Comparison of ENCODE assay signal across 21 mouse cellular contexts in the genomic region with DNA sequence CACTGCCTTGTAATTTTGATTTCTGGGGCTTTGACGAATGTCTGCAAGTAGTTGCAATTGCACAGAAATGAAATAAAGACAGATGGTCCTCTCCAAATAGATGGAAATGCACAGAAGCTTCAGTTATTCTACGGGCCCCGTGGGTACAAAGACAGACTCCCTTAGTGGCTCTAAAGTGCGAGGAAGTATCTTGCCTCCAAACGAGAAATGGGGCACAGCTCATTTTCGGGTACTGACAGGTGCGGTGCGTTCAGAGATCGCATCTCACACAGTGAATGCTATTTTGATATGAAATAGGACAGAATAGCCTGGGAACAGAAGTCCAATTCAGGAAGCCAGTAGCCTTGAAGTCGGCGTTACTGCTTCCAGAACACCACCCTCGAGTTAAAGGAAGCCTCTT. TPM values are rescaled to one million over a fixed set of nuclear protein-coding genes. Genes with fewer than 3 reads are reported as not detected.
A peak's percentile ranks its signal among the peaks of the same experiment; 100 is the strongest.
DNase-seq lines count a peak whose midpoint lies in the region; ATAC-seq and TF ChIP-seq lines count a peak whose summit lies in the region.
"Had no signal": no experiment of that assay in that cellular context is flagged by ENCODE, and none has a peak within 500 bp of the region (broad histone marks: within the 10 kb centered on the region; RNA-seq: fewer than 3 reads in every experiment).

No protein-coding gene starts in this region.

- no peak overlapping the region for H3K4me3 ChIP-seq in layer of hippocampus, adult 2 months
- no peak overlapping the region for H3K4me3 ChIP-seq in stomach, postnatal 0 days (ENCODE audit: low read depth, low read length)
- H3K4me3 ChIP-seq: embryonic facial prominence, embryonic 12.5 days; intestine, embryonic 15.5 days; kidney, embryonic 15.5 days; neural tube, embryonic 13.5 days; stomach, embryonic 15.5 days had no signal

- H3K36me3 ChIP-seq in stomach, postnatal 0 days (ENCODE audit: control insufficient read depth, insufficient read depth, low read length) = no peaks in the 10 kb centered on the region
- H3K36me3 ChIP-seq: embryonic facial prominence, embryonic 12.5 days; intestine, embryonic 15.5 days; kidney, embryonic 15.5 days; neural tube, embryonic 13.5 days; stomach, embryonic 15.5 days had no signal

- no peaks in the 10 kb centered on the region for H3K27me3 ChIP-seq in stomach, postnatal 0 days (ENCODE audit: control insufficient read depth, insufficient read depth, low read length)
- H3K27me3 ChIP-seq: embryonic facial prominence, embryonic 12.5 days; intestine, embryonic 15.5 days; neural tube, embryonic 13.5 days; stomach, embryonic 15.5 days had no signal

- H3K27ac ChIP-seq in layer of hippocampus, adult 2 months = peak overlapping the region; percentile 63; the same call in 1 of the 2 replicates
- no peak overlapping the region for H3K27ac ChIP-seq in stomach, postnatal 0 days (replicated peaks)
- H3K27ac ChIP-seq: embryonic facial prominence, embryonic 12.5 days; hindbrain, embryonic 14.5 days; intestine, embryonic 15.5 days; kidney, embryonic 15.5 days; neural tube, embryonic 13.5 days; stomach, embryonic 15.5 days had no signal

- H3K4me2 ChIP-seq in stomach, postnatal 0 days (replicated peaks; ENCODE audit: low read depth) = no peak overlapping the region
- H3K4me2 ChIP-seq: embryonic facial prominence, embryonic 12.5 days; heart, embryonic 11.5 days; hindbrain, embryonic 14.5 days; intestine, embryonic 15.5 days; kidney, embryonic 15.5 days; neural tube, embryonic 13.5 days; stomach, embryonic 15.5 days had no signal

- TF ChIP-seq EP300 in stomach, postnatal 0 days (optimal IDR thresholded peaks at IDR 0.05) = no peak

- no peaks in the 10 kb centered on the region for H3K4me1 ChIP-seq in stomach, postnatal 0 days (replicated peaks; ENCODE audit: control insufficient read depth, insufficient read depth)
- H3K4me1 ChIP-seq: embryonic facial prominence, embryonic 12.5 days; intestine, embryonic 15.5 days; kidney, embryonic 15.5 days; neural tube, embryonic 13.5 days; stomach, embryonic 15.5 days had no signal

- no peak for TF ChIP-seq CTCF in layer of hippocampus, adult 2 months (conservative IDR thresholded peaks at IDR 0.05)
- TF ChIP-seq CTCF in stomach, postnatal 0 days (IDR thresholded peaks at IDR 0.05; ENCODE audit: low read depth) = no peak

- H3K9ac ChIP-seq in stomach, postnatal 0 days (ENCODE audit: low read length) = no peak overlapping the region
- H3K9ac ChIP-seq: embryonic facial prominence, embryonic 12.5 days; hindbrain, embryonic 14.5 days; intestine, embryonic 15.5 days; kidney, embryonic 15.5 days; neural tube, embryonic 13.5 days; stomach, embryonic 15.5 days had no signal

- no peaks in the 10 kb centered on the region for H3K9me3 ChIP-seq in stomach, postnatal 0 days (ENCODE audit: control insufficient read depth, low read length)
- H3K9me3 ChIP-seq: embryonic facial prominence, embryonic 12.5 days; intestine, embryonic 15.5 days; kidney, embryonic 15.5 days; neural tube, embryonic 13.5 days; stomach, embryonic 15.5 days had no signal

- no peak for ATAC-seq in stomach, postnatal 0 days (ENCODE audit: low FRiP score, low TSS enrichment)
- ATAC-seq: intestine, embryonic 15.5 days had no signal

- peak in 1 of 2 experiments; percentile 51 for DNase-seq in layer of hippocampus, adult 2 months (ENCODE audit: low spot score in 2 of 2)
- DNase-seq in layer of hippocampus, adult 9-10 months (ENCODE audit: low spot score) = no peak
- DNase-seq in frontal cortex, postnatal 14 days (ENCODE audit: low spot score in 2 of 2) = peak; percentile 37 to 58
- DNase-seq in left cerebral cortex, adult 9 months (ENCODE audit: low spot score in 2 of 2) = peak; percentile 44 to 71
- DNase-seq in right cerebral cortex, postnatal 4 days = peak; percentile 17
- no peak for DNase-seq in testis, postnatal 10 days (ENCODE audit: low spot score)
- DNase-seq in liver = no peak
- no peak for DNase-seq in stomach, postnatal 0 days (ENCODE audit: low spot score)
- DNase-seq: adrenal gland, postnatal 10 days; cerebellum, adult 18-20 months; lung, adult 18-20 months; thymus, postnatal 25 days had no signal

- WGBS in stomach, postnatal 0 days = 86% methylated on average over 12 of the region's 12 CpGs

RNA-seq across cellular contexts. Expression of gene Myrip, which starts 20.2 kb away (rescaled TPM):
- 10 to 100 TPM; 54.7 to 58.7 TPM for total RNA-seq in layer of hippocampus, adult 2 months (2021)
- 0.38 and 0.42 TPM in 2 replicates for polyA plus RNA-seq in stomach, postnatal 0 days (2015; fragmentation: Nextera tagmentation; extraction: Ambion mirVana)
- total RNA-seq: common myeloid progenitor, adult 5-6 weeks; monocyte, adult 5-6 weeks had no signal

Comparison
In these comparisons a context has a peak if more than half of its experiments do, and no peak if none do; other contexts are left out.
1. DNase-seq: peak in frontal cortex, postnatal 14 days (2 of 2), left cerebral cortex, adult 9 months (2 of 2) and right cerebral cortex, postnatal 4 days (single experiment); none in layer of hippocampus, adult 9-10 months (single experiment), testis, postnatal 10 days (single experiment), liver (single experiment) and stomach, postnatal 0 days (single experiment).